Mouse (Mus musculus) megakaryocyte, embryonic 14.5 days (primary cell): ENCODE measurements around the gene Tgfbr2.

Experiments used
- FLI1 ChIP-seq: IDR thresholded peaks from 2 replicates; pipeline ENCODE4 v1.6.1; 2012; ENCODE audit warnings: low read length, inconsistent platforms, mixed read lengths
- GATA1 ChIP-seq: IDR thresholded peaks from 3 replicates; pipeline ENCODE4 v1.6.1; 2012; ENCODE audit warnings: mixed read lengths, low read length, inconsistent platforms, borderline replicate concordance

DNA sequence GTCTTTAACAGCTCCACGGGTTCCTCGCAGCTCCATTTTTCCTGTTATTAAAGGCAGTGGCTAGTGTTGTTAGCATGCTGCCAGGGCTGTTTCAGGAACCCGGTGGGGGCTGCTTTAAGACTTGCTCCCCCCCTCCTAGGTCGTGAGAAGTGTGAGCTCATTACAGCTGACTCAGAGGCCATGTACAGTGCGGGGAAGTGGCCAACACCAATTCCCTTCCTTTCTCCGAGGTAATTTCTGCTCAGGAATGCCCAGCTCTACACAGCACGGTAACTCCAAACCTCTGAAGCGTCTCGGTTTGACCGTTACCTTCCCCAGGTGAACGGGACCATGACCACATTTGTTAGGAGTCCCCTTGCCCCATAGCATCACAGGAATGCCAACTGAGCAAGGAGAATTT lies 46.8 kb upstream of the Tgfbr2 start:
- TF ChIP-seq GATA1 (no peak), FLI1 (no peak)
